Mouse (Mus musculus) gastrocnemius, adult 2 months (tissue): ENCODE data around the gene Cdc6. TPM values are rescaled to one million over a fixed set of nuclear protein-coding genes. Genes with fewer than 3 reads are reported as not detected.

Source experiments
- DNase-seq: peaks from one replicate; pipeline ENCODE4 v3.0.0; 2022
- H3K27ac ChIP-seq: fragments of 200-600 bp; 2 replicates; pipeline ENCODE4 v1.8.1; 2022; ENCODE audit warnings: mild to moderate bottlenecking
- H3K4me3 ChIP-seq: fragments of 200-600 bp; 2 replicates; pipeline ENCODE4 v1.8.1; 2022; ENCODE audit warnings: mild to moderate bottlenecking, moderate library complexity
- CTCF ChIP-seq: fragments of 200-600 bp; IDR thresholded peaks from 2 replicates; pipeline ENCODE4 v1.8.1; 2022; ENCODE audit warnings: antibody characterized with exemption, mild to moderate bottlenecking, moderate library complexity
- intact Hi-C: fragments of 180-260 bp; cut with DNase I; formaldehyde crosslinking; loops from one replicate; pipeline ENCODE4 v1.15.1; 2025
- long read RNA-seq, 2 experiments: library from polyadenylated mRNA; stranded (forward); transcript quantifications; one replicate each; pipeline ENCODE4 v2.0.0; 2021
- total RNA-seq, 2 experiments: library from RNA; stranded (reverse); gene quantifications; 2 replicates each; pipeline ENCODE4 v1.2.3; 2021

The Cdc6 gene
- total RNA-seq: under 1 TPM in 1 of 2 experiments, not detected in 1; 0.11 TPM
- long read RNA-seq, experiment 1: 0 reads
- long read RNA-seq, experiment 2: 0 reads

- Histone ChIP-seq H3K27ac (peak within 1 kb of the TSS; percentile 62; the same call in 1 of the 2 replicates), H3K4me3 (peak within 1 kb of the TSS; percentile 70)
- intact Hi-C loops: loop anchor here (1.0 kb wide), 1 partner anchor 48 kb away; no protein-coding TSS in a partner anchor
- peak; percentile 98 for DNase-seq
- no peak for TF ChIP-seq CTCF
Measured at GRCm38 (mm10) chr11:98907437-98908173, at the start of gene Cdc6. Cdc6 (plus strand) TSS chr11:98907801.

GRCm38 (mm10) chr11:98858759-98859731, 48.6 kb upstream of the Cdc6 start:
- DNase-seq: peak; percentile 89
- Histone ChIP-seq H3K27ac (no peak overlapping the region), H3K4me3 (no peak overlapping the region)
- intact Hi-C loops: loop anchor here (1.0 kb wide), 1 partner anchor 49 kb away; no protein-coding TSS in a partner anchor
- TF ChIP-seq CTCF: peak; percentile 86

GRCm38 (mm10) chr11:98863028-98863750, 44.4 kb upstream of the Cdc6 start, which contains the start of gene Wipf2:
Wipf2 (plus strand) TSS chr11:98863638.
- peak within 1 kb of the TSS; percentile 89 for H3K27ac ChIP-seq
- H3K4me3 ChIP-seq: peak within 1 kb of the TSS; percentile 86
- peak; percentile 80 for TF ChIP-seq CTCF
- DNase-seq: peak; percentile 98
- intact Hi-C loops: loop anchor here (5.0 kb wide), 1 partner anchor 104 kb away; no protein-coding TSS in a partner anchor

- no peak for DNase-seq
- no peak for TF ChIP-seq CTCF
- H3K4me3 ChIP-seq: peak overlapping the region; percentile 86
- peak overlapping the region; percentile 89 for H3K27ac ChIP-seq
- intact Hi-C loops: loop anchor here (5.0 kb wide), 1 partner anchor 103 kb away; no protein-coding TSS in a partner anchor
Measured at GRCm38 (mm10) chr11:98863751-98864429, 43.7 kb upstream of the Cdc6 start.

- no peak overlapping the region for H3K4me3 ChIP-seq
- DNase-seq: no peak
- no peak for TF ChIP-seq CTCF
- intact Hi-C loops: no loop called here
- no peak overlapping the region for H3K27ac ChIP-seq
Measured at GRCm38 (mm10) chr11:98867293-98867692, 40.3 kb upstream of the Cdc6 start.

- intact Hi-C loops: no loop called here
- TF ChIP-seq CTCF: no peak
- H3K4me3 ChIP-seq: no peak overlapping the region
- H3K27ac ChIP-seq: peak overlapping the region; percentile 84
- DNase-seq: peak; percentile 49
Measured at GRCm38 (mm10) chr11:98869906-98870305, 37.7 kb upstream of the Cdc6 start.

- Histone ChIP-seq H3K4me3 (no peak overlapping the region), H3K27ac (peak overlapping the region; percentile 84)
- DNase-seq: no peak
- TF ChIP-seq CTCF: no peak
- intact Hi-C loops: no loop called here
Measured at GRCm38 (mm10) chr11:98870791-98871190, 36.8 kb upstream of the Cdc6 start.

GRCm38 (mm10) chr11:98871416-98871815, 36.2 kb upstream of the Cdc6 start:
- intact Hi-C loops: no loop called here
- Histone ChIP-seq H3K4me3 (peak overlapping the region; percentile 57; the same call in 1 of the 2 replicates), H3K27ac (peak overlapping the region; percentile 84)
- DNase-seq: no peak
- TF ChIP-seq CTCF: no peak

GRCm38 (mm10) chr11:98872040-98872439, 35.6 kb upstream of the Cdc6 start:
- Histone ChIP-seq H3K27ac (peak overlapping the region; percentile 84), H3K4me3 (peak overlapping the region; percentile 57)
- peak; percentile 71 for DNase-seq
- TF ChIP-seq CTCF: no peak
- intact Hi-C loops: no loop called here

- Histone ChIP-seq H3K27ac (peak overlapping the region; percentile 84; the same call in 1 of the 2 replicates), H3K4me3 (no peak overlapping the region)
- intact Hi-C loops: no loop called here
- no peak for TF ChIP-seq CTCF
- DNase-seq: peak; percentile 32
Measured at GRCm38 (mm10) chr11:98873900-98874299, 33.7 kb upstream of the Cdc6 start.

- intact Hi-C loops: no loop called here
- DNase-seq: no peak
- TF ChIP-seq CTCF: no peak
- Histone ChIP-seq H3K4me3 (no peak overlapping the region), H3K27ac (no peak overlapping the region)
Measured at GRCm38 (mm10) chr11:98877001-98877400, 30.6 kb upstream of the Cdc6 start.
